Mouse (Mus musculus): Measurements from ENCODE around the gene Catsperd.

The Catsperd gene

DNA sequence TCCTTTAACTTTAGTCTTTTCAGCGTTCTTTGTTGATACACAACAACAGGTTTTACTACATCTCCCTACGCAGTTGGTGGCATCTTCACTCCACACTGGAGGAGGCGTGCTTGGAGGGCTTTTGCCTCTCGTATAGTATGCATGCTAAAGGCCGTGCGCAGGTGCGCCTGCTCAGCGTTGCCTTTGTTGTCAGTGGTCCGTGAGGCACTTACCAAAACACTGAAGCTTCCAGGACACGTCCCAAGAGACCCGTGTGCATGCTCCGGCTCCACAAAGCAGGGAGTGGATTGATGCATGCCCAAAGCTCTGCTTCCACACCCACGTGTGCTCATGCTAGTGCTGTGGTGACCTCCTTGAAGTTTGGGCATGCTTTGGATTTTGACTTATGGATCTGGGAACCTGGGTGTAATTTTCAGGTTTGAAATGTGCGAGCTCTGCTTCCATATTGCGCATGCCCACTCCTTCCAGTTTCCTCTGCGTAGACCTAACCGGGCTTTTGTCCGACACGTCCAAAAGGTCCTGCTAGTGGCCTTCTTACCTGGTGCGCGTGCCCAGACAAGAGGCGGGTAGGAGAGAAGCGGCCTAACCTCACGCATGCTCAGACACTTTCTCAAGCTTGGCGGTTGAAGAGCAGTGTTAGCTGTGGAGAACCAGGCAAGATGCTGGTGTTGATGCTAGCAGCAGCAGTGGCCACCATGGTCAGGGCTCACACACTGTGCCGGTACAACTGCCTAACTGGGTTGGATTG lies at the start of gene Catsperd:
Gene Catsperd, plus strand, starts transcription at position 614 of the 748 bp plus-strand sequence.
- peak; percentile 42 for DNase-seq (ENCODE audit: low read depth, low spot score)

DNA sequence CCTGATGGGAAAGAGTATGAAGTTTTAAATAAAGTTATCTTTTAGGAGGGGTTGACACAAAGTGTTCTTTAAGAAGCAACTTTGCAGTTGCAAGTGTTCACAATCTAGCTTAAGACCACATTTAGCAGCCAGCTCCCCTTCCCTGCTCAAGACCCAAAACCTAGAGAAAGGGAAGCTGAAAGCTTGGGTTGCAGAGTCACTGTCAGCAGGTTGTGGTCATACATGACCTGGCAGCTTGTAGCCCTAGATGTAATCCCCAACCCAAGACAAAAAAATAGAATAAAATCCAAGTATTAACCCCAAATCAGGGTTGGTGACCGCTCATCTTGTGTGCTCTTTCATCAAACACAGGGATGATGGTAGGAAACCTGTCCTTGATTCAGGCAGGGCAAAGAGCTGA lies 44.9 kb upstream of the Catsperd start:
- DNase-seq (ENCODE audit: low read depth, low spot score), result no peak

DNA sequence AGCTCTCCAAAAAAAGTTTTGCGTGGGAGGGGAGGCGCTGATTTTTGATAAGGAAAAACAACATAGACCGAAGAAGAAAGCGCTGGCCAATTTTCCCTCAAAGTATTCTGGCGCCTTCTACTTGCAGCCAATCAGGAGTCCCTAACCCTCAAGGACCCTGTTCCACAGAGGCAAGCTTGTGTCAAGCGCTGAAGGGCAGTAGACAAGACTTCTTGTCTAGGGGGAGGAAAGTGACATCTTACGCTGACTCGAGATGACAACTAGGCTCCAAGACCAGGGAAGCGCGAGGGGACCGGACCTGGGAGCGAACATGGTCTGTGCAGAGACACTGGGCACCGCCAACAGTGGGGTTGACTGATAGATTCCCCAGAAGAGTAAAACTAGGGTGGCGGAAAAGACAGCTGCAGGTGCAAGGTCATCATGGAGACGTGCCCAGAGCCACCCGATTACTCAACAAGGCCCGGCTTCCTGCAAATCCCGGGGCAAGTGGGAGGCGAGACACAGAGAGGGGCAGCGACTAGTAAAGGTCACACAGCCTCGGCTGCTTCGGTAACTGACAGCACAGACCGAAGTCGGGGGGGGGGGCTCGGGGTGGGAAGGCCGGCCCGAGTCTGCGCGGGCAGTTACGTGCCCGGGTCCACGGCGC lies 44.2 kb upstream of the Catsperd start:
- no peak for DNase-seq (ENCODE audit: low read depth, low spot score)

DNA sequence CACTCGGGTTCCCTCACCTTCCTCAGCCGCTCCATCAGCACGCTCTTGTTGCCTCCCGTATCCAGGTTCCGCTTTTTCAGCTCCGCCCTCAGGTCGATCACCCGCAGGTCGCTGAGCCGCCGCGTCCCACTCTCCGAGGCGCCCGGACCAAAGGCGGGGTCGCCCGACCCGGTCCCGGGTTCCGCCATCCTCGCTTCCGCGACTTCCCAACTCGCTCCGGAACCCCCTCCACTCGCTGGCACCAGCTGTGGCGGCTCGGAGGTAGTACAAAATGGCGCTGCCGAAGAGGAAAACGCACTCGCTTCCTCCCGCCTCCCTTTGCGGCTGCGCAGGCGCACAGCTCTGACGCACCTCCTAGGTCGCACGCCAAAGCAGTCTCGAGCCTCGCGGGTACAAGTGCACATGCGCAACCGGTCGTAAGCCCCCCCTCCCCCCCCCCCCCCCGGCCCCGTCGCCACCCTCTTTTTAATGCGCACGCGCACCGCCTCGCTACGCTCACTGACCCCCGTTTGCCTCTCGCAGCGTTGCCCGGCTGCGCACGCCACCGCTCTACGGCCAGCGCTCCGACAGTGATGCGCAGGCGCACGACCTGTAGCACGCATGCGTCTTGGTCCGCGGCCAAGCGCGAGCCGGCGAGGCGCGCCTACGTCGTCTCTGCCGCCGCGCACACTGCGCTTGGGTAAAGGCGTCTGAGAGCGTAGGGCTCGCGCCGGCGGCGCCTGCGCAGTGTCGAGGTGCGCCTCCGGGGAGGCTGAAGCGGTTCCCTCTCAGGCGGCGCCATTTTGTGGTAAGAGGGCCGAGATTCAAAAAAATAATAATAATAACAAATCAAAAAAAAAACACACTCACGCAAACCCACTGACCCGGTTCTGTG lies 43.4 kb upstream of the Catsperd start, which contains the start of the genes Safb2 and Safb:
Gene Safb2, minus strand, starts transcription at position 329 of the 874 bp plus-strand sequence.
Gene Safb, plus strand, starts transcription at position 569 of the 874 bp plus-strand sequence.
- DNase-seq (ENCODE audit: low read depth, low spot score), result peak; percentile 100

DNA sequence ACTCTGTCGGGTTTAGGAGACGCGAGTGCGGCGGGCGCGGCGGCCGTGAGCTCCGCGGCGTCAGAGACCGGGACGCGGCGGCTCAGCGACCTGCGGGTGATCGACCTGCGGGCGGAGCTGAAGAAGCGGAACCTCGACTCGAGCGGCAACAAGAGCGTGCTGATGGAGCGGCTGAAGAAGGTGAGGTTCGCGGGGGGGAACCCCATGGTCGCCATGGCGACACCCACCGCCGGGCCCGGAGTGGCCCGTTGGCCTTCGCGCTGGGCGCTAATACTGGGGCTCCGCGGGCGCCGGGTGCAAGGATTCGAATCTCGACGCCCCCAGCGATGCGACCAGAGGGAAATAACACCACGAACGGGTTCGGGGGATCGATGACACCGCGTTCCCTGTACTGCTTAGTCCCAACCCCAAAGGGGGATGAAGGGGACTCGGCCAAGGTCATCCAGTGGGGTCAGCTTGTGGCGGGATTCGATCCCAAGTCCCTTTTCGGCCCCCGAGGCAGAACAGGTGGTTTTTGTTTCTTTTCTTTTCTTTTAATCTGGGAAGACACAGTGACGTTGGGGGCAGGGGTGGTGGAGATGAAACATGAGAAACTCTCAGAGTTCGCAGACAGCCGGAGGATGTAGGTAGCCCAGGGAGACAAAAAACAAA lies 42.6 kb upstream of the Catsperd start:
- peak; percentile 19 for DNase-seq (ENCODE audit: low read depth, low spot score)

DNA sequence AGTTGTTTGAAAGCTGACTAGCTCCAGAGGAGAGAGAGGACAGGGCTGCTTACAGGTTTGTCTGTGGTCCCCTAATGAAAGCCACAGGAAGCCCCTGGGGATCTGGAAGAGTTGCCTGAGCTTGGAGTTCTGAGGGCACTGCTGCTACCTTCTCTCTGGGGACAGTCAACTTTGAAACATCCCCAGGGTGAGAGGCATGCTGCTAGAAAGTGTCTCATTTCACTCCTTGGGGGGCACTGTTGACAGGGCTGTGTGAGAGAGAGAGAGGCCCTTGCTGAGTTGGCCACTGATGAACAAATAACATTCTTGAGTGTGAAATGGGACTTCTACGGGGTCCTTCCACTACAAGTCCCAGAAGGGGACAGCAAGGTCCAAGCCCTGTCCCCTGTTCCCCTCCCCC lies 40.2 kb upstream of the Catsperd start:
- no peak for DNase-seq (ENCODE audit: low read depth, low spot score)

DNA sequence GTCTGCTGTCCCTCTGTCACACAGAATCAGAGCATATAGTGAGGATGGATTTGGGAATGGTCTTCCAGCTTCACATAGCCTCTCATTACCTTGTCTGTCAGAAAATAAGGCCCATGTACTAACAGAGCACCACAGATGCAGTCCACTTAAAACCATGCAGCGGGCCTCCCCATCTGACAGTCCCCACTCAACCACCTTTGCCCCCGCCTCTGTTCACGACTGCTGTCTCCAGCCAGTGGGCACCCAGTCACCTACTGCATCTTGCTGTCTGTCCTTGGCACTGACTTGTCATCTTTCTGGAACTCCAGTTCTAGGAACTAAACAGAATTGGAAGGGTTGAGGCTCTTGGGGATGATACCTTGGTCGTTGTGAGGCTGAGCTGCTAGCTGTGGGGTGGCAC lies 39.0 kb upstream of the Catsperd start:
- no peak for DNase-seq (ENCODE audit: low read depth, low spot score)

DNA sequence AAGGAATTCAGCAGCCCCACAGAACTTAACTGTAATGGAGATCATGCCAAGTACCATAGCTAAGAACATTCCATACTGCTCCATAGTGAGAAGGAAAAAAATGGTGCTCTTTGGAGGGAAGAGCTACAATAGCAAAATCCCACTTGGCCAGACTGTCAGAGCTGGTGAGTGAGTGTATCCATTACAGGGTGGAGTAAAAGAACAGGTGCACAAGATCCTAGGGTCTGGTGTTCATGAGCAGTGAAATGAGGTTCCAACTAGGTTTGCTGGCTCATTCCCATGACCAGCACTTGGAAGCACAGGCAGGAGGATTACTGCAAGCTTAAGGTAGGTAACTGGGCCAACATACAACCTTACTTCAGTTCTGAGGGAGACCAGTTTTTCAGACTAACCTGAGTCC lies 35.4 kb upstream of the Catsperd start:
- DNase-seq (ENCODE audit: low read depth, low spot score), result no peak

DNA sequence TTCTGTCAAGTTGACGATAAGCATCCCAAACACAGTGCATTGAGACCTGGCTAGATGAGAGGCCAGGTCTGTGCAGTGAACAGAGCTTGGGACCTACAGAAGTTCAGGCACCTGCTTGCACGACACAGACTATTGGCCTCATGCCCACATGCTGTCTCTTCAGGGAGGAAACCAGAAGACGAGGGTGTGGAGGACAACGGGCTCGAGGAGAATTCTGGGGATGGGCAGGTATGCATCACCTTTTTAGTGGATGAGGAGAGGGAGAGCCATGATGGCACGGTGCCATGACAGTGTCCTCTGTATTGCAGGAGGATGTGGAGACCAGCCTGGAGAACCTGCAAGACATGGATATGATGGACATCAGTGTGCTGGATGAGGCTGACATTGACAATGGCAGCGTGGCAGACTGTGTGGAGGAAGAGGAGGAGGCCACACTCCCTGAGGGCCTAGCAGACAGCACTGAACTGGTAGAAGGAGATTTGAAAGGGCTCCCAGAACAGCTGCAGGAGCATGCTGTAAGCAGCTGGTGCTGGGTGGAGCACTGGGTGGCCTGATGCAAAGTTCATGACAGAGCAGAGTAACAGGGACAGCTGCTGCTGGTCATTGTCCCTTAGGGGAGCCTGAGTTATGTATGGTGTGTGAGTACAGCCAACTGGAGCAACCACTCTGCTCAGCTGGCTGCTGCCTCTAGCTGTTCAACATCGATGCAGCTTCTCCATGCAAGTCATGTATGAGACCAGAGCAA lies 34.2 kb upstream of the Catsperd start:
- DNase-seq (ENCODE audit: low read depth, low spot score), result no peak

DNA sequence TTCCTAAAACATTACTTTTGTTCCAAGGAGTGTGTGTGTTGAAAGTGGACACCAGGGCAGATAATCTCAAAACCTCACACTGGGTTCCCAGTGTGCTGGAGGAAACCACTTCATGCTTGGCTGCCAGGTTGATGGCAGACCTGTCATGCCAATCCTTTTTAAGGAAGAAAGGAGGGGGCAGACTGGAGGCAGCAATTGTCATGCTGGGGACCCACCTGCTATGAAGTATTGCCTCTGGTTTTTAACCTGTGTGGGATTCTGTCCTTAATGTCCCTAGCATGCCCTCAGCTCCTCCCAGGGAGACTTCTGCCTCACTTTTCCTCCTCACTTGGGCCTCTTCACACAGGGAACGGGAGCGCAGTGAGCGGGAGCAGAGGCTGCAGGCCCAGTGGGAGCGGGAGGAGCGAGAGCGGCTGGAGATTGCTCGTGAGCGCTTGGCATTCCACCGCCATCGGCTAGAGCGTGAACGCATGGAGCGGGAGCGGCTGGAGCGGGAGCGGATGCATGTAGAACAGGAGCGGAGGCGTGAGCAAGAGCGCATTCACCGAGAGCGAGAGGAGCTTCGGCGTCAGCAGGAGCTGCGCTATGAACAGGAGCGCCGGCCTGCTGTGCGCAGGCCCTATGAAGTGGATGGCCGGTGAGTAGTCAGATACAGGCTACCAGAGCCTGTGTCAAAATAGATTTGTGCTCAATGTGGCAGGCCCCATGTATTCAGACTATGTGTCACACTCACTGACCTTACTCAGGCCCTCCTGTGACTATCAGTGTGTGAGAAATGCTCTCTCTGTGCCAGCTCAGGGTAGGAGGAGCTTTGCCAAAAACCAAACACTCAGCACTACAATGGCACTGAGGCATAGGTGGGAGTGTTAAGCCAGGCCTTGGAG lies 24.5 kb upstream of the Catsperd start:
- no peak for DNase-seq (ENCODE audit: low read depth, low spot score)

DNA sequence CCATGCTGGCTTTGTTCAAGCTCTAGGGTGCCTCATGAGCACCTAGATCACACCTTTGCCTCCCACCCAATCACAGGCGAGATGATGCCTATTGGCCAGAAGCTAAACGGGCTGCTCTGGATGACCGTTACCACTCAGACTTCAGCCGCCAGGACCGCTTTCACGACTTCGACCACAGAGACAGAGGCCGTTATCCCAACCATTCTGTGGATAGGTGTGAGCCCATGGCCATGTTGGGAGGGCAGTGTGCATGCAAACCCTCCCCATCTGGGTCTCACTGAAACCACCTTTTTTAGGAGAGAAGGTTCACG lies 23.9 kb upstream of the Catsperd start:
- no peak for DNase-seq (ENCODE audit: low read depth, low spot score)

DNA sequence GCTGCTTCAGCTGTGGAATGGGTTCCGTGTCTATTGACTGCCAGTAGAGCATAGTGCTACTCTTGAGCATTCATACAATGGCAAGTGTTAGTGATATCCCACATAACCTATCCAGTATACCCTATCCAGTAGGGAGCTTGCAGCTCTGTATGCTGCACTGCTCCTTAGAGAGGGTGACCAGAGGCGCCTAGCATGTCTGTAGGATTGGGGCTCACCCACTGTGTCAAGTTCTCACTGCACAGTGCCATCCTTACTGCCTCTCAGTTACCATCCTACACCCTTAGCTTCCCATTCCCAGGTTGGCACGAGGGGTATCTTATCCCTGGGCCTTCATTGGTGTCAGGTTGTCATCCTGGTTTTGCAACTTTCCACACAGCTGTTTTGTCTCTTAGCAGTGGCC lies 23.5 kb upstream of the Catsperd start:
- DNase-seq (ENCODE audit: low read depth, low spot score), result no peak

DNA sequence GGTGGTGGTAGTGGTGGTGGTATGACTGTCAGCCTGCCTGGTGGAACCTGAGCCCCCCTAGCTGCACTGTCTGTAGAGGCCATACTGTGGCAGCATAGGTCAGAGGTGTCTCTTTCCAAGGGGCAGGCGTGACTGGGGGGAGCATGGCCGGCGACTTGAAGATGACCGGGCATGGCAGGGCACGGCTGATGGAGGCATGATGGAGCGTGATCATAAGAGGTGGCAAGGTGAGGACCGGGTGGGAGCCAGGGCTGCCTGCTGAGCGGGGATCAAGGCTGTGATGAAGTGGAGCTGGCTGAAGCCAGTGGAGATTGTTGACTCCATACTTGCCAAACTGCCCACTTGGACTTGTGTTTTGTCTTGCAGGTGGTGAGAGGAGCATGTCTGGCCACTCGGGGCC lies 22.5 kb upstream of the Catsperd start:
- no peak for DNase-seq (ENCODE audit: low read depth, low spot score)

DNA sequence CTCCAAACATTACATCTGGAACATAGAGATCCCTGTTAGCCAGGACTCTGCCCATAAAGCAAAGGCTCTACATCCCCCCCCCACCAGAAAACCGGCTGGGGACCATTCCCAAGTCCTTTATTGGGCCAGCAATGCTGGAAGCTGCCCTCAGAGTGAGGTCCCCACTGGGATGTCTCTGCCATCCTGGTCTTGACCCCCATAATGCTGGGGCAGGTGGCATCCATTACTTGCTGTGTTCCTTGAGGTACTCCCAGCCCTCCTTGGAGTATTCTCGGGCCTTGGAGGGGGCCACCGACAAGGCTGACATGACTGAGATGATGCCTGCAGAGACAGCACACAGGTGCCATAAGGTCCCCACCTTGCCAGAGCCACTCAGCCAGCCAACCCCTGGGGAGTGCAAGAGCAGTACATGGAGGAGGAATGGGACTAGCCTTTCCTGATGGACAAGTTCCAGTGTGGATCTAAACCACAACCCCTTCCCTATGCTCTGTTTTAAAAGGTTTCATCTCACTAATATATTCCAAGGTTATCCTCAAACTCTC lies 20.4 kb upstream of the Catsperd start:
- no peak for DNase-seq (ENCODE audit: low read depth, low spot score)

DNA sequence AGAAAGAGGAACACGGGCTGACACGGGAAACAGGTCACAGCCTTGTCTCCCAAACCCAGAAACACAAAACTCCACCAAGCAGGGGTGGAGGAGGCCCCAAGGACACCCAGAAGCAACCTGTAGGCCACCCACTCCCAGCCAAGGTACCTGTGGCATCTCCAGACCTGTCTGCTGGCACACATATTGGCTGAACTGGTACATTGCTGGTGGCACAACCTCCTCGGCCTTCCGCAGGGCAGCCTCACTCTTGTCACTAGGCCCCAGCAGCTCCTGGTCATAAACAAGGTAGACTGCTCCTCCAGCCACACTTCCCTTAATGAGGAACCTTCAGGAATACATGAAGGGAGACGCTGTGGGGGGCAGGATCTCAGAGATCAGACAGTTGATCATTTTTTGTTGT lies 19.2 kb upstream of the Catsperd start:
- DNase-seq (ENCODE audit: low read depth, low spot score), result no peak

DNA sequence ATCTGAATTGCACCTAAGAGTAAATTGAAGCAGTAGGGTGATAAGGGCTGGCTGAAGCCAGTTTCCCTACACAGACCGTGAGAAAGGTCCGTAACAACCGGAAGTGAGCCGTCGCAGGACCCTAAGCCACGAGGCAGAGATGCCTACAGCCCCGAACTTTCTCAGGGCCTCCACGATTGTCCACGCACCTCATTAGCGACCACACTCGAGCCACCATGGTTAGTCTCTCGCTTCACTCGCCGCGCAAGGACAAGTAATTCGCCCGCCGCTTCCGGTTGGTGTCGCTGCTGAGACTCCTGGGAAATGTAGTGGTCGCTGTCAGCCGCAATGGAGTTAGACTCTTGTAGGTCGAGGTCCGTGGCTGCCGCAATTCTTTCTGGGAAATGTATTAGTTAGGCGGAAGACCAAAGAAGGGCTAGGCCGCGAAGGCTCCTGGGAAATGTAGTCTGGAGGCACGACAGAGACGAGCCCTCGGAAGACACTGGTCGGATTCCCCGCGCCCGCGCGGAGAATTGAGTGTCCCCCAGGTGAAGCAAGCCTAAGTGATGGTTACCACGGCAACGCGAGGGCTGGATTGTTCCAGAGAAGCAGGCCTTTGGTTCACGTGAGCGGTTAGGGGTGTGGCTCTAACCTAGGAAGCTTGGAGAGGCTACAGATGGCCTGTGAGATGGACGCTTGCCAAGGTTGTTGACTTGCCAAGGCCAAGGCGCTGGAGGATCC lies 18.3 kb upstream of the Catsperd start, which contains the start of gene 2410015M20Rik:
Gene 2410015M20Rik, minus strand, starts transcription at position 320 of the 720 bp plus-strand sequence.
- peak; percentile 93 for DNase-seq (ENCODE audit: low read depth, low spot score)

DNA sequence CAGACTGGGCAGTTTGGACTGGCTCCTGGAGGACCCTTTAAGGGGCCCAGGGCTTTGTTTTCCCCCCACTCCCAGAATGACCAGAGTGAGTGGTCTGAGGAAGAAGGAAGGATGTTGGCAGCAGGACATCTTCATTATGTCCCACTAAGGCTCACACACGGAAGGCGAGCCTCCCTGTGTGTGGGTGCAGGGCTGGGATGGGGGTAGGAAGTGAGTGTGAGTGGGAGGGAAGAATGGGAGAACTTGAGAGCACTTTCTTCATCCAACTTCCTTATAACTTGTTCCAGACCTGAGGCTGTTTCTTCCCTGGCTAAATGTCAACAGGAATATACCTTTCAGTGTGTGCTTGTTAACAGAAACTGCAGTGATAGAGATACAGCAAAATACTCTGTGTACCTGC lies 16.6 kb upstream of the Catsperd start:
- no peak for DNase-seq (ENCODE audit: low read depth, low spot score)

DNA sequence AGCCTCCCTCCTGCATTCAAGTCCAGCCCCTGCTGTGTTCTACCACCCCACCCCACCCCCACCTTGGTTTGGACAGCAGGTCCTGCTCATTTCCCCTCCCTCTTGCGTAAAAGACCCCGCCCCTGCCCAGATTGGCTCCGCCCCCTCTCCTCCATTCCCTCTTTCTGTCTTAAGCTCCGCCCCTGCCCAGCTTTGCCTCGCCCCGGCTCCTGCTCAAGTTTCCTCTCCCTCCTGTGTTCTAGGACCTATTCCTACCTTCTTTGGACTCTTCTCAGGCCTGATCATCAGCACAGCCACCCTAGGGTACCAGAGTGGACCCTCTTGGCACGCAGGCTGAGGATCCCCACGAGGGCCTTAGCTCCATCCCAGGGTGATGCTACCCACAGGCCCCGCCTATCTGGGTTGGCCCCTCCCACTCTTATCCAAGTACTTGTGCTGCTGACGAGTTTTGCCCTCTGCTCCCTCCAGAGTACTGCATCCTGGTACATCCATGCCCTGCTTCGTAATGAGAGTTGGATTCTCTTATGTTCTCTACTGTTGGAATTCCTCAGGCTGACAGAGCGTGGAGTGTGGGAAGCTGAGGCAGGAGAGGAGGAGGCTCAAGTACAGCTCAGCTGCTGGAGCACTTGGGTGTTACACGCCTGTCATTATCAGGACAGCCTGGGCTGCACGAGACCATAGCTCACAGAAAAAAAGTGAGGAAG lies 15.9 kb upstream of the Catsperd start:
- DNase-seq (ENCODE audit: low read depth, low spot score), result peak; percentile 35

Measured in forelimb bud, embryonic 11.5 days (tissue).